Mouse (Mus musculus): Measurements from ENCODE around the gene Adamts13. TPM values are rescaled to one million over a fixed set of nuclear protein-coding genes. Genes with fewer than 3 reads are reported as not detected.
A peak's percentile ranks its signal among the peaks of the same experiment; 100 is the strongest.

Gene Adamts13
- polyA plus RNA-seq (2016; fragmentation: Nextera tagmentation; extraction: Ambion mirVana), result 0.07 TPM in 1 of 2 replicates, not detected in the other

GRCm38 (mm10) chr2:26973116-26973515, at the start of gene Adamts13:
TSS of gene Adamts13 (plus strand) at chr2:26973416.
- WGBS, result 68% methylated on average over 3 of the region's 3 CpGs
- H3K9ac ChIP-seq, result no peak within 1 kb of the TSS
- no peaks in the 10 kb centered on the region for H3K9me3 ChIP-seq (replicated peaks)
- no peaks in the 10 kb centered on the region for H3K36me3 ChIP-seq
- ATAC-seq (ENCODE audit: low FRiP score), result no peak
- no peaks in the 10 kb centered on the region for H3K4me1 ChIP-seq
- no peak within 1 kb of the TSS for H3K4me3 ChIP-seq
- H3K27me3 ChIP-seq, result no peaks in the 10 kb centered on the region
- H3K4me2 ChIP-seq (replicated peaks), result no peak within 1 kb of the TSS
- H3K27ac ChIP-seq, result no peak within 1 kb of the TSS

GRCm38 (mm10) chr2:26927745-26928476, 45.3 kb upstream of the Adamts13 start:
- WGBS, result 90% methylated on average over 6 of the region's 6 CpGs
- Histone ChIP-seq H3K27ac (no peak overlapping the region), H3K9me3 (replicated peaks) (no peaks in the 10 kb centered on the region), H3K4me1 (peaks cover 21% of the 10 kb centered on the region), H3K4me3 (no peak overlapping the region), H3K9ac (no peak overlapping the region), H3K36me3 (peaks cover 75% of the 10 kb centered on the region), H3K4me2 (replicated peaks) (no peak overlapping the region), H3K27me3 (no peaks in the 10 kb centered on the region)
- ATAC-seq (ENCODE audit: low FRiP score), result no peak

GRCm38 (mm10) chr2:26930390-26930789, 42.8 kb upstream of the Adamts13 start:
- ATAC-seq (ENCODE audit: low FRiP score), result no peak
- Histone ChIP-seq H3K9me3 (replicated peaks) (no peaks in the 10 kb centered on the region), H3K4me1 (peaks cover 21% of the 10 kb centered on the region), H3K4me3 (no peak overlapping the region), H3K36me3 (peaks cover 51% of the 10 kb centered on the region), H3K4me2 (replicated peaks) (no peak overlapping the region), H3K27me3 (no peaks in the 10 kb centered on the region), H3K27ac (no peak overlapping the region), H3K9ac (no peak overlapping the region)
- 34% methylated on average over 1 of the region's 1 CpGs for WGBS

- H3K4me1 ChIP-seq, result peaks cover 21% of the 10 kb centered on the region
- no peak for ATAC-seq (ENCODE audit: low FRiP score)
- no peaks in the 10 kb centered on the region for H3K27me3 ChIP-seq
- H3K4me2 ChIP-seq (replicated peaks), result peak overlapping the region; percentile 77
- peak overlapping the region; percentile 70 for H3K4me3 ChIP-seq
- H3K27ac ChIP-seq, result peak overlapping the region; percentile 76
- H3K9ac ChIP-seq, result peak overlapping the region; percentile 98
- H3K36me3 ChIP-seq, result peaks cover 29% of the 10 kb centered on the region
- WGBS, result 2% methylated on average over 49 of the region's 49 CpGs
- no peaks in the 10 kb centered on the region for H3K9me3 ChIP-seq (replicated peaks)
Observed at GRCm38 (mm10) chr2:26932473-26933303, 40.5 kb upstream of the Adamts13 start.

- Histone ChIP-seq H3K27me3 (no peaks in the 10 kb centered on the region), H3K36me3 (peaks cover 23% of the 10 kb centered on the region), H3K27ac (peak within 1 kb of the TSS; percentile 76), H3K4me3 (peak within 1 kb of the TSS; percentile 70), H3K9ac (peak within 1 kb of the TSS; percentile 98), H3K9me3 (replicated peaks) (no peaks in the 10 kb centered on the region), H3K4me2 (replicated peaks) (peak within 1 kb of the TSS; percentile 77), H3K4me1 (peaks cover 21% of the 10 kb centered on the region)
- peak; percentile 95 for ATAC-seq (ENCODE audit: low FRiP score)
- WGBS, result 1% methylated on average over 46 of the region's 70 CpGs
Observed at GRCm38 (mm10) chr2:26933304-26934055, 39.7 kb upstream of the Adamts13 start, which contains the start of the genes Surf4 and Stkld1. TSS of gene Surf4 (minus strand) at chr2:26933928. TSS of gene Stkld1 (plus strand) at chr2:26934047.

GRCm38 (mm10) chr2:26935286-26935685, 37.9 kb upstream of the Adamts13 start:
- no peaks in the 10 kb centered on the region for H3K9me3 ChIP-seq (replicated peaks)
- H3K27ac ChIP-seq, result no peak overlapping the region
- H3K9ac ChIP-seq, result no peak overlapping the region
- no peak for ATAC-seq (ENCODE audit: low FRiP score)
- H3K36me3 ChIP-seq, result peaks cover 7% of the 10 kb centered on the region
- H3K4me2 ChIP-seq (replicated peaks), result no peak overlapping the region
- H3K4me3 ChIP-seq, result no peak overlapping the region
- peaks cover 21% of the 10 kb centered on the region for H3K4me1 ChIP-seq
- H3K27me3 ChIP-seq, result no peaks in the 10 kb centered on the region
- 100% methylated on average over 2 of the region's 2 CpGs for WGBS

- Histone ChIP-seq H3K27me3 (no peaks in the 10 kb centered on the region), H3K4me3 (no peak overlapping the region), H3K4me2 (replicated peaks) (no peak overlapping the region), H3K4me1 (peaks cover 11% of the 10 kb centered on the region), H3K9ac (no peak overlapping the region), H3K36me3 (no peaks in the 10 kb centered on the region), H3K27ac (no peak overlapping the region), H3K9me3 (replicated peaks) (no peaks in the 10 kb centered on the region)
- ATAC-seq (ENCODE audit: low FRiP score), result no peak
- 83% methylated on average over 1 of the region's 1 CpGs for WGBS
Observed at GRCm38 (mm10) chr2:26936425-26936824, 36.8 kb upstream of the Adamts13 start.

GRCm38 (mm10) chr2:26941539-26941938, 31.7 kb upstream of the Adamts13 start:
- Histone ChIP-seq H3K4me3 (no peak overlapping the region), H3K4me2 (replicated peaks) (no peak overlapping the region), H3K36me3 (no peaks in the 10 kb centered on the region), H3K9me3 (replicated peaks) (no peaks in the 10 kb centered on the region), H3K9ac (no peak overlapping the region), H3K27ac (no peak overlapping the region), H3K4me1 (no peaks in the 10 kb centered on the region), H3K27me3 (no peaks in the 10 kb centered on the region)
- WGBS, result 46% methylated on average over 5 of the region's 5 CpGs
- no peak for ATAC-seq (ENCODE audit: low FRiP score)

GRCm38 (mm10) chr2:26943253-26943652, 30.0 kb upstream of the Adamts13 start:
- H3K27ac ChIP-seq, result no peak overlapping the region
- H3K9me3 ChIP-seq (replicated peaks), result no peaks in the 10 kb centered on the region
- no peak overlapping the region for H3K4me2 ChIP-seq (replicated peaks)
- H3K9ac ChIP-seq, result no peak overlapping the region
- H3K27me3 ChIP-seq, result no peaks in the 10 kb centered on the region
- WGBS, result 82% methylated on average over 3 of the region's 3 CpGs
- no peaks in the 10 kb centered on the region for H3K4me1 ChIP-seq
- no peak overlapping the region for H3K4me3 ChIP-seq
- no peak for ATAC-seq (ENCODE audit: low FRiP score)
- H3K36me3 ChIP-seq, result 0 out of 2 replicates have a peak, but pooled peaks cover 6% of the 10 kb centered on the region

GRCm38 (mm10) chr2:26950411-26950810, 22.8 kb upstream of the Adamts13 start:
- ATAC-seq (ENCODE audit: low FRiP score), result no peak
- Histone ChIP-seq H3K4me3 (no peak overlapping the region), H3K9ac (no peak overlapping the region), H3K36me3 (peaks cover 64% of the 10 kb centered on the region), H3K4me2 (replicated peaks) (no peak overlapping the region), H3K9me3 (replicated peaks) (no peaks in the 10 kb centered on the region), H3K27me3 (no peaks in the 10 kb centered on the region), H3K27ac (no peak overlapping the region), H3K4me1 (no peaks in the 10 kb centered on the region)
- 96% methylated on average over 2 of the region's 2 CpGs for WGBS

- 91% methylated on average over 8 of the region's 8 CpGs for WGBS
- H3K9ac ChIP-seq, result no peak overlapping the region
- H3K36me3 ChIP-seq, result peaks cover 74% of the 10 kb centered on the region
Observed at GRCm38 (mm10) chr2:26951346-26951905, 21.8 kb upstream of the Adamts13 start.

More at GRCm38 (mm10) chr2:26951346-26951905, 21.8 kb upstream of the Adamts13 start:
- Histone ChIP-seq H3K27me3 (no peaks in the 10 kb centered on the region), H3K4me2 (replicated peaks) (no peak overlapping the region), H3K4me1 (no peaks in the 10 kb centered on the region), H3K27ac (no peak overlapping the region), H3K4me3 (no peak overlapping the region), H3K9me3 (replicated peaks) (no peaks in the 10 kb centered on the region)
- ATAC-seq (ENCODE audit: low FRiP score), result no peak

Data from hindbrain, embryonic 12.5 days (tissue).